Comparison of ENCODE assay signal across 8 mouse cellular contexts in genomic region chr2:116063819-116064293, GRCm38 (mm10). TPM values are rescaled to one million over a fixed set of nuclear protein-coding genes. Genes with fewer than 3 reads are reported as not detected.
DNase-seq lines count a peak whose midpoint lies in the region; ATAC-seq and TF ChIP-seq lines count a peak whose summit lies in the region.

No protein-coding gene starts in this region.

- H3K9ac ChIP-seq in heart, adult 2 months (ENCODE audit: low read depth, low read length): peak overlapping the region; percentile 91
- peak overlapping the region; percentile 100 for H3K9ac ChIP-seq in forebrain, embryonic 13.5 days
- H3K9ac ChIP-seq in kidney, embryonic 16.5 days (replicated peaks; ENCODE audit: low read length): peak overlapping the region; percentile 97

- peak overlapping the region; percentile 60 for H3K4me3 ChIP-seq in heart, adult 2 months
- H3K4me3 ChIP-seq in forebrain, embryonic 13.5 days: peak overlapping the region; percentile 91
- peak overlapping the region; percentile 83 for H3K4me3 ChIP-seq in kidney, embryonic 16.5 days (ENCODE audit: low read length)

- no peak for TF ChIP-seq EP300 in heart, adult 2 months (IDR thresholded peaks at IDR 0.05; ENCODE audit: insufficient read depth, low read depth, low read length)

- no peaks in the 10 kb centered on the region for H3K9me3 ChIP-seq in forebrain, embryonic 13.5 days (replicated peaks)
- H3K9me3 ChIP-seq in kidney, embryonic 16.5 days (ENCODE audit: low read length): no peaks in the 10 kb centered on the region

- TF ChIP-seq CTCF in heart, adult 2 months (IDR thresholded peaks at IDR 0.05): no peak; the same call in 1 of the 2 replicates

- ATAC-seq in forebrain, embryonic 13.5 days: no peak
- no peak for ATAC-seq in kidney, embryonic 16.5 days (ENCODE audit: low FRiP score, low TSS enrichment)
- 0 out of 2 replicates have a peak, but pooled peaks have one; percentile 15 for ATAC-seq in megakaryocyte progenitor cell, adult 5-6 weeks (replicated peaks; ENCODE audit: poor library complexity)

- WGBS in heart, adult 2 months: under 1% methylated on average over 37 of the region's 37 CpGs
- WGBS in forebrain, embryonic 13.5 days: 0% methylated on average over 37 of the region's 37 CpGs
- 0% methylated on average over 37 of the region's 37 CpGs for WGBS in kidney, embryonic 16.5 days

- DNase-seq in heart, adult 2 months: peak; percentile 59 to 72
- no peak for DNase-seq in heart, postnatal 25 days (ENCODE audit: low spot score)
- peak; percentile 70 for DNase-seq in MN1 (ENCODE audit: low spot score)
- DNase-seq in spleen, adult 18-20 months: no peak
- DNase-seq in frontal cortex, postnatal 36 days (ENCODE audit: low spot score in 2 of 2): no peak

- peak overlapping the region; percentile 94 for H3K27ac ChIP-seq in heart, adult 2 months
- H3K27ac ChIP-seq in forebrain, embryonic 13.5 days: peak overlapping the region; percentile 98
- peak overlapping the region; percentile 98 for H3K27ac ChIP-seq in kidney, embryonic 16.5 days (ENCODE audit: low read length)

- H3K4me1 ChIP-seq in heart, adult 2 months (ENCODE audit: control insufficient read depth, insufficient read depth, low read length): no peaks in the 10 kb centered on the region
- peaks cover 25% of the 10 kb centered on the region for H3K4me1 ChIP-seq in forebrain, embryonic 13.5 days
- H3K4me1 ChIP-seq in kidney, embryonic 16.5 days (ENCODE audit: insufficient read depth, low read length): peaks cover 20% of the 10 kb centered on the region

- intact Hi-C loops in heart, adult 2 months (cut with DNase I): loop anchor here (2.0 kb wide), 1 partner anchor 15 kb away; no protein-coding TSS in a partner anchor
- intact Hi-C loops in heart, postnatal 25 days (cut with DNase I): loop anchor here (2.0 to 10.0 kb wide), 2 partner anchors 15 to 479 kb away; partner anchors contain the start of gene BC052040

- H3K36me3 ChIP-seq in heart, adult 2 months (ENCODE audit: control insufficient read depth, insufficient read depth, low read length): no peaks in the 10 kb centered on the region
- H3K36me3 ChIP-seq in forebrain, embryonic 13.5 days (ENCODE audit: poor library complexity, severe bottlenecking): peaks cover 20% of the 10 kb centered on the region
- no peaks in the 10 kb centered on the region for H3K36me3 ChIP-seq in kidney, embryonic 16.5 days (ENCODE audit: insufficient read depth, low read length)

- H3K79me2 ChIP-seq in heart, adult 2 months (replicated peaks; ENCODE audit: control insufficient read depth, insufficient read depth, low read length): no peaks in the 10 kb centered on the region

- no peaks in the 10 kb centered on the region for H3K27me3 ChIP-seq in heart, adult 2 months (ENCODE audit: control insufficient read depth, insufficient read depth, low read length)
- H3K27me3 ChIP-seq in forebrain, embryonic 13.5 days: no peaks in the 10 kb centered on the region
- no peaks in the 10 kb centered on the region for H3K27me3 ChIP-seq in kidney, embryonic 16.5 days (ENCODE audit: insufficient read depth, low read length)

- H3K4me2 ChIP-seq in forebrain, embryonic 13.5 days: peak overlapping the region; percentile 86
- peak overlapping the region; percentile 78 for H3K4me2 ChIP-seq in kidney, embryonic 16.5 days (replicated peaks; ENCODE audit: low read depth, low read length)

- no peak for TF ChIP-seq POLR2A in heart, adult 2 months (IDR thresholded peaks at IDR 0.05; ENCODE audit: insufficient read depth, low read depth, low read length)

RNA-seq across cellular contexts. Expression of gene Meis2, which starts 1.8 kb away (rescaled TPM):
- total RNA-seq in heart, adult 2 months (2021): 10 to 100 TPM; 24.9 to 30.4 TPM
- polyA plus RNA-seq in heart, adult 2 months (2012; rRNA removed): 16.9 and 22.4 TPM in 2 replicates
- 10 to 100 TPM; 22.3 to 23.0 TPM for total RNA-seq in heart, postnatal 25 days (2021)
- 128 and 130 TPM in 2 replicates for polyA plus RNA-seq in forebrain, embryonic 13.5 days (2015; fragmentation: Nextera tagmentation; extraction: Ambion mirVana)
- 72.6 and 90.3 TPM in 2 replicates for polyA plus RNA-seq in kidney, embryonic 16.5 days (2015; fragmentation: Nextera tagmentation; extraction: Ambion mirVana)
- total RNA-seq in megakaryocyte progenitor cell, adult 5-6 weeks (2015): not detected in 2 replicates
- total RNA-seq in megakaryocyte progenitor cell, adult 5-6 weeks (2017): not detected in 2 replicates

Comparison
In these comparisons a context has a peak if more than half of its experiments do, and no peak if none do; other contexts are left out.
1. DNase-seq: peak in heart, adult 2 months (2 of 2) and MN1 (single experiment); none in heart, postnatal 25 days (single experiment), spleen, adult 18-20 months (0 of 2) and frontal cortex, postnatal 36 days (0 of 2).
2. RNA of gene Meis2, which starts 1.8 kb away (total RNA-seq): 24.9 to 30.4 TPM in heart, adult 2 months and 22.3 to 23.0 TPM in heart, postnatal 25 days; not detected in megakaryocyte progenitor cell, adult 5-6 weeks; every median in the first group is over 10 times any median in the second.
3. Peak in every context shown above with its lines, with median percentiles within 50 percentile points of each other: H3K27ac ChIP-seq, H3K4me3 ChIP-seq and H3K9ac ChIP-seq.